Mouse (Mus musculus) kidney, embryonic 16.5 days (tissue): Measurements from ENCODE around the gene Olfr105-ps. TPM values are rescaled to one million over a fixed set of nuclear protein-coding genes. Genes with fewer than 3 reads are reported as not detected.

ENCODE experiments used
- ATAC-seq: fragments of 200-750 bp; cut with Nextera tagmentation; 2 replicates; pipeline ENCODE4 v1.8.0; 2017; ENCODE audit warnings: moderate TSS enrichment; ENCODE audit not compliant: low FRiP score, low TSS enrichment
- H3K27ac ChIP-seq: fragments of 300-500 bp; sonication (generic); 2 replicates; pipeline ENCODE4 v1.5.1; 2014; ENCODE audit warnings: low read length
- H3K27me3 ChIP-seq: fragments of 300-500 bp; sonication (generic); 2 replicates; pipeline ENCODE4 v1.6.1; 2014; ENCODE audit warnings: low read length, control low read depth, mixed read lengths; ENCODE audit not compliant: insufficient read depth
- H3K36me3 ChIP-seq: fragments of 300-500 bp; sonication (generic); 2 replicates; pipeline ENCODE4 v1.6.1; 2014; ENCODE audit warnings: low read length, control low read depth, mixed read lengths; ENCODE audit not compliant: insufficient read depth
- H3K4me1 ChIP-seq: fragments of 300-500 bp; sonication (generic); 2 replicates; pipeline ENCODE4 v1.6.1; 2014; ENCODE audit warnings: low read length, control low read depth, mixed read lengths; ENCODE audit not compliant: insufficient read depth
- H3K4me2 ChIP-seq: fragments of 300-500 bp; sonication (generic); replicated peaks from 2 replicates; pipeline ENCODE4 v1.6.1; 2014; ENCODE audit warnings: low read depth, low read length
- H3K4me3 ChIP-seq: fragments of 300-500 bp; sonication (generic); 2 replicates; pipeline ENCODE4 v1.5.1; 2014; ENCODE audit warnings: mild to moderate bottlenecking, low read length
- H3K9ac ChIP-seq: fragments of 300-500 bp; sonication (generic); replicated peaks from 2 replicates; pipeline ENCODE4 v1.6.1; 2014; ENCODE audit warnings: low read length
- H3K9me3 ChIP-seq: fragments of 300-500 bp; sonication (generic); 2 replicates; pipeline ENCODE4 v1.6.1; 2016; ENCODE audit warnings: low read length, control low read depth
- WGBS: fragments of 180-500 bp; shearing (Covaris S2); extraction: QIAGEN DNeasy Blood & Tissue Kit; methylation state at CpG from one replicate; pipeline ENCODE4 v1.1.7; 2014; 5-methylcytosine and 5-hydroxymethylcytosine counted together
- polyA plus RNA-seq: library from polyadenylated mRNA; unstranded; fragments of >200 nt; fragmentation: Nextera tagmentation; extraction: Ambion mirVana; gene quantifications from 2 replicates; pipeline ENCODE4 v1.2.1, GENCODE M21; 2015

The Olfr105-ps gene
- polyA plus RNA-seq: not detected in 2 replicates

GRCm38 (mm10) chr17:37378733-37379132 lies at the start of gene Olfr105-ps:
Olfr105-ps (plus strand) TSS chr17:37379033.
- Histone ChIP-seq H3K36me3 (no peaks in the 10 kb centered on the region), H3K9ac (no peak within 1 kb of the TSS), H3K4me2 (no peak within 1 kb of the TSS), H3K27me3 (no peaks in the 10 kb centered on the region), H3K9me3 (no peaks in the 10 kb centered on the region), H3K4me3 (no peak within 1 kb of the TSS), H3K27ac (no peak within 1 kb of the TSS), H3K4me1 (no peaks in the 10 kb centered on the region)
- ATAC-seq: no peak

GRCm38 (mm10) chr17:37339598-37339997 lies 39.2 kb upstream of the Olfr105-ps start, which contains the start of gene Olfr103:
Olfr103 (minus strand) TSS chr17:37339698.
- Histone ChIP-seq H3K4me2 (no peak within 1 kb of the TSS), H3K36me3 (no peaks in the 10 kb centered on the region), H3K9ac (no peak within 1 kb of the TSS), H3K4me1 (no peaks in the 10 kb centered on the region), H3K4me3 (no peak within 1 kb of the TSS), H3K27me3 (no peaks in the 10 kb centered on the region), H3K27ac (no peak within 1 kb of the TSS), H3K9me3 (no peaks in the 10 kb centered on the region)
- ATAC-seq: no peak
- WGBS: 81% methylated on average over 2 of the region's 2 CpGs

- ATAC-seq: no peak
- Histone ChIP-seq H3K4me3 (no peak within 1 kb of the TSS), H3K4me2 (no peak within 1 kb of the TSS), H3K27me3 (no peaks in the 10 kb centered on the region), H3K9ac (no peak within 1 kb of the TSS), H3K27ac (no peak within 1 kb of the TSS), H3K4me1 (no peaks in the 10 kb centered on the region), H3K9me3 (no peaks in the 10 kb centered on the region), H3K36me3 (no peaks in the 10 kb centered on the region)
Measured at GRCm38 (mm10) chr17:37359282-37359681, 19.6 kb upstream of the Olfr105-ps start, which contains the start of gene Olfr104-ps. Olfr104-ps (plus strand) TSS chr17:37359582.

DNA sequence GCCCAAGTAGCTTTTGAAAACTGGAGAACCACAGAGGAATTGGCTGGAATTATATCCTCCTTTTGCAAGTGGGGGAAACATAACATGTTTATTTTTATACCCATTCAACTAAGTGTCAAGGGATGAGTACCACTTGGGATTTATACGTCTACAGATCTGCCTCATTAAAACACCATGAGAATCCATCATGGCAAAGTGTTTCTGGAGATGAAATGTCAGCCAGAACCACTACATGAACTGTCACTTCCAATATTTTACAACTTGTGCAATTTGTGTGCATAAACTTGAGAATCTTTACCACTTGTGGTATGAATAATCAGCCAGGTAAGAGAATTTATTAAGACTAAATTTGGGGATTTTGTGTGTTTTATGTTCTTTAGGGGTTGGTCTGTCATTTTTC lies 11.3 kb downstream of the Olfr105-ps start, which contains the start of gene Olfr106-ps:
Olfr106-ps (plus strand) TSS at position 301 of the 400 bp plus-strand sequence.
- no peaks in the 10 kb centered on the region for H3K9me3 ChIP-seq
- H3K27ac ChIP-seq: no peak within 1 kb of the TSS
- no peak within 1 kb of the TSS for H3K4me3 ChIP-seq
- no peak within 1 kb of the TSS for H3K4me2 ChIP-seq
- no peaks in the 10 kb centered on the region for H3K36me3 ChIP-seq
- no peak for ATAC-seq
- no peaks in the 10 kb centered on the region for H3K27me3 ChIP-seq
- no peaks in the 10 kb centered on the region for H3K4me1 ChIP-seq
- no peak within 1 kb of the TSS for H3K9ac ChIP-seq
- 61% methylated on average over 1 of the region's 1 CpGs for WGBS

GRCm38 (mm10) chr17:37398926-37399325 lies 20.1 kb downstream of the Olfr105-ps start, which contains the start of gene Olfr107:
Olfr107 (plus strand) TSS chr17:37399226.
- Histone ChIP-seq H3K27me3 (no peaks in the 10 kb centered on the region), H3K27ac (no peak within 1 kb of the TSS), H3K9me3 (no peaks in the 10 kb centered on the region), H3K36me3 (no peaks in the 10 kb centered on the region), H3K4me2 (no peak within 1 kb of the TSS), H3K4me1 (no peaks in the 10 kb centered on the region), H3K4me3 (no peak within 1 kb of the TSS), H3K9ac (no peak within 1 kb of the TSS)
- no peak for ATAC-seq
- WGBS: 76% methylated on average over 3 of the region's 3 CpGs

DNA sequence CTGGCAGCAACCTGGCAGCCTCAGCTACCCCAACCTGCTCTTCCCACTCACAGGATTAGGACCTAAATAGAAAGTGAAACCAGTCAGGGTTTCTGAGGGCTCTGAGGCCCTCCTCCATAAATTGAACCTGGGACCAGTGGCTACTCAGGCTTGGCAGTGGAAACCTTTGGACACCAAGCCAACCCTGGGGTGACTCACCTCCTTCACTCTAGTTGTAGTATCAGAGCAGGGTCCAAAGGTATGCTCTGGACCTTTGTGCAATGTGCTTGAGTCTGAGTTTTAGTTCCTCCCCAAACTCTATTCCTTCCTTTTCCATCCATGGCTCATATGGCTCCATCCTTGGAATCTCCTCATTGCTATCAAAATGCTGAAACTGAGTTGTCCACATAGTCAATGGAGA lies 34.5 kb downstream of the Olfr105-ps start:
- Histone ChIP-seq H3K36me3 (no peaks in the 10 kb centered on the region), H3K4me3 (no peak overlapping the region), H3K9ac (no peak overlapping the region), H3K4me2 (no peak overlapping the region), H3K27ac (no peak overlapping the region), H3K4me1 (no peaks in the 10 kb centered on the region), H3K9me3 (no peaks in the 10 kb centered on the region), H3K27me3 (no peaks in the 10 kb centered on the region)
- no peak for ATAC-seq

Other genes with a start within 250 kb of the Olfr105-ps start
- gene Olfr93, start 217.5 kb upstream of the Olfr105-ps start, polyA plus RNA-seq: not detected in 2 replicates
- gene Ubd, start 185.1 kb upstream of the Olfr105-ps start, polyA plus RNA-seq: not detected in 2 replicates
- gene Olfr94, start 178.0 kb upstream of the Olfr105-ps start, polyA plus RNA-seq: not detected in 2 replicates
- not detected in 2 replicates for gene Olfr95, start 165.9 kb upstream of the Olfr105-ps start, polyA plus RNA-seq
- gene Olfr96, start 158.9 kb upstream of the Olfr105-ps start, polyA plus RNA-seq: not detected in 2 replicates
- not detected in 2 replicates for gene Olfr97, start 141.7 kb upstream of the Olfr105-ps start, polyA plus RNA-seq
- not detected in 2 replicates for gene Olfr98, start 115.3 kb upstream of the Olfr105-ps start, polyA plus RNA-seq
- gene H2-M3, start 108.8 kb upstream of the Olfr105-ps start, polyA plus RNA-seq: 1.5 TPM in 2 replicates
- gene Olfr99, start 95.6 kb upstream of the Olfr105-ps start, polyA plus RNA-seq: not detected in 2 replicates
- gene Olfr101, start 74.7 kb upstream of the Olfr105-ps start, polyA plus RNA-seq: not detected in 2 replicates
- not detected in 2 replicates for gene Olfr102, start 62.0 kb upstream of the Olfr105-ps start, polyA plus RNA-seq
- gene Olfr103, start 39.3 kb upstream of the Olfr105-ps start, polyA plus RNA-seq: not detected in 2 replicates
- not detected in 2 replicates for gene Olfr104-ps, start 19.5 kb upstream of the Olfr105-ps start, polyA plus RNA-seq
- gene Olfr106-ps, start 11.4 kb downstream of the Olfr105-ps start, polyA plus RNA-seq: not detected in 2 replicates
- gene Olfr107, start 20.2 kb downstream of the Olfr105-ps start, polyA plus RNA-seq: not detected in 2 replicates
- not detected in 2 replicates for gene Olfr108, start 66.4 kb downstream of the Olfr105-ps start, polyA plus RNA-seq
- gene Olfr109, start 79.9 kb downstream of the Olfr105-ps start, polyA plus RNA-seq: not detected in 2 replicates
- gene H2-M2, start 104.5 kb downstream of the Olfr105-ps start, polyA plus RNA-seq: not detected in 2 replicates
- not detected in 2 replicates for gene Olfr110, start 113.4 kb downstream of the Olfr105-ps start, polyA plus RNA-seq
- not detected in 2 replicates for gene Olfr111, start 129.0 kb downstream of the Olfr105-ps start, polyA plus RNA-seq
- not detected in 2 replicates for gene Olfr112, start 190.4 kb downstream of the Olfr105-ps start, polyA plus RNA-seq
- not detected in 2 replicates for gene Olfr113, start 198.6 kb downstream of the Olfr105-ps start, polyA plus RNA-seq
- gene Olfr114, start 213.7 kb downstream of the Olfr105-ps start, polyA plus RNA-seq: not detected in 2 replicates
- gene Olfr115, start 248.1 kb downstream of the Olfr105-ps start, polyA plus RNA-seq: not detected in 2 replicates
- not detected in 2 replicates for gene Olfr116, start 248.2 kb downstream of the Olfr105-ps start, polyA plus RNA-seq